Mouse (Mus musculus) neutrophil, adult 5-6 weeks (primary cell): ENCODE results near the gene Desi1. TPM values are rescaled to one million over a fixed set of nuclear protein-coding genes. Genes with fewer than 3 reads are reported as not detected.
"Not testable (repeated sequence)": the region's sequence is repeated elsewhere in the genome, so short reads cannot be mapped to it uniquely, and the experiment has no call there.

ENCODE experiments used
- ATAC-seq: fragments of 151-379, 151-347 bp; 2 replicates; pipeline ENCODE4 v1.8.0; 2017; ENCODE audit warnings: mild to moderate bottlenecking, moderate TSS enrichment; ENCODE audit not compliant: insufficient number of reproducible peaks, poor library complexity, low FRiP score, severe bottlenecking; ENCODE audit errors: extremely low read depth
- total RNA-seq: library from RNA; stranded (forward); fragments of 200-1000 nt; gene quantifications from 2 replicates; pipeline ENCODE4 v1.2.3, GENCODE M21; 2017

Gene Desi1
- total RNA-seq, 1 experiment from 2014 or later: 7.3 TPM

DNA sequence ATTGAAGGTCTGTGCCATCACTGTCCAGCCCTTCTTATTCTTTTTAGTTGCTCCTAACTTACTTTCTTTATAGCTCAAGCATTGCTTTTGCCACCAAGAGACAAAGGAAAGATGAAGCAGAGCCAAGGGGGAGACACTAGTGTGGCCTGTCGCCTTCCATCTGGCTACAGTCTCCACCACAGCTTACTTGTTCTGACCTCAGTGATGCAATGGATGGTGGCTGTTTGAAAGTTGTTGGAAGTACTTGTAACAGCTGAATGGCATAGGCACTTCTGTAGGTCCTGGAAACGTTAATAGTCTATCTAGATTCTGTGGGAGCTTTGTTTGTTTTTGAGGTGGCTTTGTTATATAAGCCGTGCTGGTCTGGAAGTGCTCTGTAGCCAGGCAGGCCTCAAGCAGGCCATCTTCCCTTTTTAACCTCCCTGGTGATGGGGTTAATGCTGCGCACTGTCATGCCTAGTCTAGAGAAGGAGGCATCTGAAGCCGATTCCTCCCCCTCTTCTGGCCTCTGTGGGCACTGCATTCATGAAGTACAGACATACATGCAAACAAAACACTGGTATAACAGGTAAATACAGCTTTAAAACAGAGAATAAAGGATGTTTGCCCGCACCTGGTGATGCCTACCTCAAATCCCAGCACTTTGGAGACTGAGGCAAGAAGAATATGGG lies 9.6 kb downstream of the Desi1 start:
- no peak for ATAC-seq

DNA sequence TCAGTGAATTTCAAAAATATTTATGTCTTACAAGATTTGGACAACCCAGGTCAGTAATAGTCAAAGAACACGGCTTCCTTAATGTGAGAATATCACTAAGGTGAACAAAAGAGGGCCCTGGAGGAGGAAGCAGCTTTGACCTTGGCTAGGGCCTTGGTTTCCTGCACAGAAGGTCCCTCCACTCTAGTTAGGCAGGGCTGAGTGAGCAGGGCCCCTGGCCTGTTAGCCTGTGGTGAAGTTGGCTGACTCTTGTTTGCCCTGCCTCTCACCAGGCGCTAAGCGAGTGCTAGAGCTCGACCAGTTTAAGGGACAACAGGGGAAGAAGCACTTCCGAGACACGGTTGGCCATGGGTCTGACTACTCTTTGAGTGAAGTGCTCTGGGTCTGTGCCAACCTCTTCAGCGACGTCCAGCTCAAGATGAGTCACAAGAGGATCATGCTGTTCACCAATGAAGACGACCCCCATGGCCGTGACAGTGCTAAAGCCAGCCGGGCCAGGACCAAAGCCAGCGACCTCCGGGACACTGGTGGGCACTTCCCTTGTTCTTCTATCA lies 11.1 kb downstream of the Desi1 start:
- ATAC-seq: no peak

DNA sequence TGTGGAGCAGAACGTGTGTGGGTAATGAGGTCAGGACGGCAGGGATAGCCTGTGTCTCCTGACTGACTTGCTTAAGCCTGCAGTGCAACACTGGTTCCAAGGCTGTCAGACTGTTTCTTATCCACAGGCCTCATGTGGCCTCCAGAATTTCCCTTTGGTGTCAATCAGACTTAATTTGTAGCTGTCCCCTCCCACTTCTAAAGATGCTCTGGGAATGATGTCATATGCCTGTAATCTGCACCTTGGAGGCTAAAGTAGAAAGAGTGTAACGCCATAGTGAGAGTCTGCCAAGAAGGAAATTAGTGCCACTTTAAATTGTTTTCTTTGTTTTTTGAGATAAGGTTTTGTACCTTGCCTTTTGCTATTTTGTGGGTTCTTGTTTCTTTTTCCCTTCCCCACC lies 14.4 kb downstream of the Desi1 start:
- no peak for ATAC-seq

DNA sequence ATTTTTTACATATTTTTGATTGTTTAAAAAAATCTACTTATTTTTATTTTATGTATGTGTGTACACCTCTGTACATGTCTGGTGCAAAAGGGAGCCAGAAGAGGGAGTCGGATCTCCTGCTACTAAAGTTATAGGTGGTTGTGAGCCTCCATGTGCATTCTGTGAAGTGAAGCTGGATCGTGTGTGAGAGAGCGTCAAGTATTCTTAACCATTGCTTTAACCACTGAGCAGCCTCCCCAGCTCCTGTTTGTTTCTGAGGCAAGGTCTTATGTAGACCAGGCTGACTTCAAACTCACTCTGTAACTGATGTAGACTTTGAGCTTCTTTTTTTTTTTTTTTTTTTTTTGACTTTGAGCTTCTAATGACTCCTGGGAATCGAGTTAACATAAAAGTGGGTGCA lies 16.2 kb downstream of the Desi1 start:
- no peak for ATAC-seq

DNA sequence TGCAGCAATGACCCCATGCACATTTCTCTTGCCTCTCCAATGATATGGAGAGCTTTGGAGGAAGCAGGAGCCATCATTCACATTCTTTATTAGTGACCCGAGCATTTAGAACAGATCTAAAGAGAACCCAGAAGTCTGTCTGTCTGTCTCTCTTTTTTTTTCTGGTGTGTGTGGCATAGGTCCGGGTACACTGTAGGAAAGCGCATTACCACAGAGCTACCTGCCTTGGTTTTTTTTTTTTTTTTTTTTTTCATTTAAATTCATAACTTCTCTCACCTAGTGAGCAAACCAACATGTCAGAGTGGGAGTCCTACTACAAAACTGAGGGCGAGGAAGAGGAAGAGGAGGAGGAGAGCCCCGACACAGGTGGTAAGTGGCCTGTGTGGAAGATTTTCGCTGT lies 16.8 kb downstream of the Desi1 start:
- ATAC-seq: no peak

DNA sequence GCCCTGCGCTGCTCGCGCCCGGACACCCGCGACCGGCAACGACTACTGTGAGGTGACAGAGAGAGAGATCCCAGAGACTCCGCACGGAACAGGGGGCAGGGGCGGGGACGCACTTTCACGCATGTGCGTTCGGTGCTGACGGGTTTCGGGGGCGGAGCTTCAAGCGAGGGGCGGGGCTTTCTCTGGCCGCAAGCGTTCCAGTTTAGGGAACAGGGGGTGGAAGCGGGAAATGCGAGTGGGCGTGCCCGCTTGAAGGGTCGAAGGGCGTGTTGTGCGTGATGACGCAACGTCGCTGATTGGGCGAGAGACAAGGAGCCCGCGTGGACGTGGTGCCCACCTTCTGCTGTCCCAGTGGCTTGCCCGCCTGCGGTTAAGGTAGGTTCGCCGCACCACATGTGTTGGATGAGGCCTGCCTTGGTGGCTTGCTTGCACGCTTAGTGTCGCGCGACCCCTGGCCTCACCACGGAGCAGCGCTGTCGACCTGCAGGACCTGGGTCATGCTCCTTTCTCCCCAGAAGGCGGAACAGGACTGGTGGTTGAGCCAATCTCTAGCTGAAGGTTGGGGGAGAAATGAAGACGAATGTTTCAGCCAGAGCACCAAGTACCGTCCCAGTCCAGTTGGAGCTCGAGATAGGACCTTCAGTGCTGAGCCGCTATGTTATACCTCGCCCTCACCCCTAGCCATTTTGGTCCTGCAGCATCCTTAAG lies 17.4 kb downstream of the Desi1 start:
- peak; percentile 93 for ATAC-seq

DNA sequence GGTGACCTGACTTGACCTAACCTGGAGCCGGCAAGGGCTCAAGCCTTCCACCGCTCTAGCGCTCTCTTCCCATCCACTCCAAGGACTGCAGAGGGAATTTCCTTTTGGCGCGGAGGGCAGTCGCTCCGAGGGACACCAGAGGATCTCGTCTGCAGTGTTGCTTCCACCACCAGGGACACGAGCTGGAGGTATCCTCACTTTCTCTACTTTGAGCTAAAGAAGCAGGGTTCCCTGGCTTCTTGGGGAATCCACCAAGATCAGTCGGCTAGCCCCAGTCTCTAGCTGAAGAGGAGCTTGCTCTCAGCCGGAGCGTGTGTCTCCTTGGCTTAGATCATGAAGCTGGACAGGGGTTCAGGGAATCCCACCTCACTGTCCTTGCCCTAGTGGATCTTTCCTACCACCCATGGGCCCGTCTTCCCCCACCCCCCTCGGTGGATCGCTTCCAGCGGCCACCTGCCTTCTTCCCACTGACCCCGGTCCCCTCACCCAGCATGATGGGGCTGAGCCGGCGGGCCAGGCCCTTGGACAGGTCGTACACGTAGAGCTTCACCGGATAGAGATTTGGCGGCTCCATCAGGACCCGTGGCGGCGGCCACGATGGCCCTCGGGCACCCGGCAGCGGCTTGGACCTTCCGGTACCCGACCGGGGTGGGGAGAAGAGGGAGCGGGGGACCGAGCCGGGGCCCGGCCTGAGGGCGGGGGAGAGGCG lies 18.1 kb downstream of the Desi1 start:
- no peak for ATAC-seq

DNA sequence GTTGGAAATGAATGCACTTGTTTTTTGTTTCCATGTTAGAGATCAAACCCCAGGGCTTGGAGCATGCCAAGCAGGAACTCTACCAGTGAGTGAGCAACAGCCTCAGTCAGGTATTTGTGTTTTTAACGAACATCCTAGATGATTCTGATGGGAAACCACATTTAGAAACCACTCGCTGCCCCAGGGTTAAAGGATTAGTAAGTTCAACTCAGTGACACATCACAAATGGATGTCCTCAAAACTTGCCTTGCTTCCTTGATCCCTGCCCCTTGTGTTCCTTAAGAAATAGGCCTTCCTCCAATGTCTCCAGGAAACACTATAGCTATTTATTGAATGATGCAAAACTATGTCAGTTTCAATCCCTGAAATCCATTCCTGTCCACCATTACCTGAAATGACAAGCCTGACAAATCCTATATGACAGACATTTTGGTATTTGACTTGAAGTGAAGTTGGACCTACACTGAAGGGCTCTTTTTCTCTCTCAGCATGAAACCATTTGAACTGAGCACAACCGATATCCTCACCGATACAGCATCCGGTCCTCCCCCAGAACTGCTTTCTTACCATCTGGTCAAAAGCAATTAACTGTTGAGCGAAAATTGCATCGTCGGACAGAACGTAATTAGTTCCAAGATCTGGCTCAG lies 18.8 kb downstream of the Desi1 start:
- ATAC-seq: no peak

DNA sequence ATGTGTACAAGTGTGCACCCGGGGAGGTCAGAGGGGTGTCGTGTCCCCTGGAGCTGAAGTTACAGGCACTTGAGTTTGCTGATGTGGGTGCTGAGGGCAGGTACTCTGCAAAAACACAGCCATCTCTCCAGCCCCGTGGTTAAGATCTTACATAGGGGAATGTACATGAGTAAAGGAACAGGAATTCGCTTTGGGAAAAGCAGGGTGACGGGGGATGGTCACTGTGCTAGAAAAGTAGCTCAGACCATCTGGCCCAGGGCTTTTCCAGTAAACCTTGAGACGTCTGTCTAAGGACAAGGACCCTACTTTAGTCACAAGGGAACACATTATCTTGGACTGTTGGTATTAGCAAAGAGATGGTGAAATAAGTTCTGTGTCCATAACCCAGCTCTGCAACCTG lies 21.7 kb downstream of the Desi1 start:
- no peak for ATAC-seq

DNA sequence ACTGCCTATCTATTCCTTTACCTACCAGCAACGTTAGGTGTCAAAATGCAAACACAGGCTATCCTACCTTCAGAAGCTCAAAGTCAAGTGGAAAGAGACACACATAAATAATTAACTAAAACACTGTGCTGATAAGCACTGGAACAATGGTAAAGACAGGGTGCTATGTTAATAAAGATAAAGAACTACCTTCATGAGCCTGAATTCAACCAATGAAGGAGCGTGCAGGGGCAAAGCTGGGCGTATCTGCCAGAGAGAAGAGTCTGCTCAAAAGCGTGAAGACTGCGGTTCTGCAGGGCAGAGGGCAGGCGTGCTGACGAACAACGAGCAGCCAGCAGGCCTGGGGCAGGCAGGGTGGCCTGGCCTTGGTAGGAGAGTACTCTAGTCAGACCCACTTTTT lies 29.4 kb downstream of the Desi1 start:
- ATAC-seq: no peak

DNA sequence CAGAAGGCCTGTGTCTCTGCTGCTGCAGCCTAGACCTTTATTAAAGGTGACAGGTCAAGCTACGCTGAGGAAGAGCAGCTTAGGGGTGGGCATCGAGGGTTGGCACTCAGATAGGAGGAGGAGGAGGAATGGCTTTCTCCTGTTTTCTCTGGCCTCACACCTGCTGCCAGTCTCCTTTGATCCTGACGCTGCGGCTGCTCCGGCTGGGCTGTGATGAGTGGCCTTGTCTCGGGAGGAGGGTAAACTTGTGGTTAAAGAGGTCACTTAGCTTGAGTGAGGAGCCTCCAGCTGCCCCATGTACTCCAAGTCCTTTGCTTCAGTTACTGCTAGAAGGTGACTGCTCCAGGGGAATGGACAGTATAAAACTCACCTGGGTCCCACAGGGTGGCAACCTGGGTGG lies 39.7 kb downstream of the Desi1 start:
- ATAC-seq: no peak

DNA sequence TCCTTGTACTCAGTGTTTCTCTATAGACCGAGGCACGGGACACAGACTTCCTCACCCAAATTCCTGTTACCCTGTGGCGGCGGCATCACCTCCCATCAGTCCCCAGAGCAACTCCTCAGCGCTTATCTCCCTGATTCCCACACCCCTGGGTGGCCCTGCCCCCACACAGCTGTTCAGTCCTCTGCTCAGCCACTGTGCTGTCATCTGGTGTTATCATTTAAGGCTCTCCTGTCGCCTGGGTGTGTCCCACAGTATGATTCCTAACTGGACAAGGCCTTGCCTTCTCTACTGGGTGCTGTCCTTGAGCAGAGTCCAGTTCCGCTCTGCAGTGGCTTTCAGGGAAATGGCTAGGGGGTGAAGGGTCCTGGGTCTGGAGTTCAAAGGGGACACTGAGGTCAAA lies 43.1 kb downstream of the Desi1 start:
- no peak for ATAC-seq

DNA sequence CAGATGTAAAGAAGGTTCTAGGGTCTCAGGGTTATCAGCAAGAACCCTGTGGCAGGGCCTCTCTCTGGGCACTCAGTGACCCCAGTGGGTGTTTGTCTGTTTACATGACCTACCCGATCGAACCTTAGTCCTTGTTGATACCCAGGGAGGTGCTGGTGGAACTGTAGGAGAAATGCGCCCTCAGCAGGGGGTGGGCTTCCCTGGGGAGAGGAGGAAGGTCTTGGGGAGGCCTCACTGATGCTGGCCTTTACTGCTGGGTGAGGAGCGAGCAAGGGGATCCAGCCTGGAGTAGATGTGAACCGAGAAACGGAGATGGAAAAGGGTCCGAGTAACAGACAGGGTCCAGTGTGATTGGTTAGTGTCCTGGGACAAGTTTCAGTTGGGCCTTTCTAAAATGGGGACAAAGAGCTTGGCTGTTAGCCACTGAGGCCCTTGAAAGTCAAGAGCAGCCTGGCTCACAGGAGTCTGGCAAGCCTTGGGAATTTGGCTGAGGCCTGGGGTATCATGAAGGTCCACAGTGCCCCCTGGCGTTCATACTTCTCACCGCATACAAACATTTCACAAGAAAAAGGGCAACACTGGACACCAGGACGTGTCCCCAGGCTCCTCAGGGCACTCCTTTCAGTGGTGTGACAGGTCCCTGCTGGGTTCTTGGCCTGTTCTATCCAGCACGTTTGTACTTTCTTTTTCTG lies 44.1 kb downstream of the Desi1 start:
- peak; percentile 68 for ATAC-seq

DNA sequence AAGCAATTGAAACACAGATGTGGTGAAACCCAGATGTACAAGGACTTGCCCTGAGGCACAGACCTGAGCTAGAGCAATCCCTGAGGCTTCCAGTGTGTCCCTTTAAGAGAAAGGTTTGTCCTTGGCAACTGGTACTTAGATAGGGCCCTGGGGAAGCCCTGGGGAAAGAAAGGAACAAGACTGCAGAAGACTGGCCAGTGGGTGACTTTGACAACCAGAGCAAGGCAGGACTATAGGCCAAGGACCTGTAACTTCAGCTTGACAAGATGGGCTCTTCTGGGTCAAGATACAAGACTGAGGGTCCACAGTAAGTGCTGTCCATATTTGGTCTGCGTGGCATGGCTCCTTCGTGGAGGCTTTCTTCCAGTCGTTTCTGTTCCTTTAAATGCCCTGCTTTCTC lies 46.0 kb downstream of the Desi1 start, which contains the start of gene Xrcc6:
TSS of gene Xrcc6 (plus strand) at position 190 of the 400 bp plus-strand sequence.
- ATAC-seq: no peak

DNA sequence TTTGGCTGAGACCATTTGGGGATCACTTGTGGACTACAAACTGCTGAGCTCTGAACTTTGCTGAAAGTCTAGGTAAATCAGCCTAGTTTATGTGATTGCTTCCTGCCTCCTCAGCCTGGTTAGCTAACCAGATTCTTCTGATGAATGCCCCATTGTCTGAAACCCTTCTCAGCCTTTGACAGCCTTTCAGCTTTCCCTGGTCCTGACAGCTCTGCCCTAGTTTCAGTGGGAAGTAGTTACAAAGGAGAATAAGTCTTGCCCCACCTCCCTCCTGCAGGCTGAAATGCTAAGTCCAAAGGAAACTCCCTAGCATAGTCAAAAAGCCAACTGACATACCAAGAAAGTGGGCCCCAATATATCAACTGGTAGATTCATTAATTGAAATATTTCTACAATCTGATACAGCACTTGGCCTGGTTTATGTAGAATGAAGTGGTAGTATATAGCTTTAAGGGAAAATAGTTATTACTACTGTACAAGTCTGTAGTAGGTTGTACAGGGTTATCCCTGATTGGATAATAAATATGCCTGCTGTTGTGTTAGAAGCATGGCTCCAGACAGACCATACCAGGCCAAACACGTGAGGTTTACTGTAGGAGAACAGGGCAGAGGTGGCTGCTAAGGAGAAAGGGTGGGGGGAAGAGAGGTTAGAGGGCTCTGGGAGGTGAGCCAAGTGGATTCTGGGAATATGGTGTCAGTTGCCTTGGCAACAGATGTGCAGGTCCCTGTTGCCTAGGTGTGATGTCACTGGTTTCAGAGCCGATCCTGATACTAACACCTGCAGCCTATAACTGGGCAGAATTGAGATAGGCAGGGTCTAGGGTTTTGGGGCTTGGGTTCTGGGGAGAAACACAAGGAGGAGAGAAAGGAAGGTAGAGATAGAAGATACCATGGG lies 48.1 kb downstream of the Desi1 start:
- ATAC-seq: no peak

DNA sequence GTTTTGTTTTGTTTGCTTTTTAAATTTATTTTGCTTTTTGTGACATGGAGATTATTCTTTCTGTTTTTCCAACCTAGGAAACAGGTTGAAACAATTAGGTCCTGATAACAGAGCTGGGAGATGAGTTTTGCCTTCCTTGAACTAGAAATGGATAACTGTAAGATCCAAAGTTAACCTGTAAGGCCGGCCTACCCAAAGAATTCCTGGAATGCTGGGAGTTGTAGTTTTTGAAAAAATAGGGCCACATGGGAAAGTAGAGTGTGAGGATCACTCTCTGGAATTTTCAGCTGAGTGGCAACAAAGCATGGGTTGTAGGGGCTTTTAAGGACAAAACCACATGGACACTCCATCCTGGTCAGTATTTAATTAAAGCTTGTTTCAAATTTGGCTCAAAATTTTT lies 51.5 kb downstream of the Desi1 start:
- ATAC-seq: no peak

DNA sequence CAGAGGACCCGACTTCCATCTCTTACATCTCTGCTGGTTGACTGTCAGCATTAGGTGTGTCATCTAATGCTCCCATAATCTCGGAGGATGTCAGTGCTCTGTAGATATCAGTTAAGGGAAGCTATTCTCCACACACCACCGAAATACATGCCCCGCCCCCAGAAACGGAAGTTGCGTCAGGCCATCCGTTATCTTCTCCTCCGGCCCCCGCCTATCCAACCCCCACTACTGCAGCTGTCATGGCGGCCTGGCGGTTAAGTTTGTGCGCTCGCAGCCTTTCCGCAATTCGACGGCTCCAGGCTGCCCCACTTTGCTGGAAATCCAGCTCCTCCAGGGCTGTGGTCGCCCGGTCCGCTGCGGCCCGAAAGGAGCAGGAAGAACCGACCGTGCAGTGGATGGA lies 53.3 kb downstream of the Desi1 start, which contains the start of gene 1700029P11Rik:
TSS of gene 1700029P11Rik (plus strand) at position 220 of the 400 bp plus-strand sequence.
- ATAC-seq: no peak

DNA sequence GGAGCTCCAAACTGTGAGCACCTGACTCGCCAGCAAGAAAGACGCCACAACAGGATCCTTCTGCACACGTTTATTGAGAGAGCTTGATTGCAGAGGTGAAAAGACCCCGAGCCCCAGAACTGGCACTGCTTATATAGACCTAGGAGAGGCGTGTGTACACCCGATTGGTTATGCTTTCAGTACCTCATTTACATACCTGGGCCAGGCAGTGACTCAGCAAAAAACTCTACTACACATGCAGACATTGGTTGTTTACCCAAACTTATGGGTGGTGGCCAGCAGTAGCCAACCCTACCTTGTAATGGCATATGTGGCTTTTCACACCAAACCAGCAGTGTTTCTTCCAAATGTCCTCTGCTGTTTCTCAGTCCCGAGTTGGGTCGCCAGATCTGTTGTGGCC lies 58.5 kb downstream of the Desi1 start:
- not testable (repeated sequence) for ATAC-seq
